Mouse (Mus musculus): ENCODE measurements around the gene Fads2.

Fads2 gene

DNA sequence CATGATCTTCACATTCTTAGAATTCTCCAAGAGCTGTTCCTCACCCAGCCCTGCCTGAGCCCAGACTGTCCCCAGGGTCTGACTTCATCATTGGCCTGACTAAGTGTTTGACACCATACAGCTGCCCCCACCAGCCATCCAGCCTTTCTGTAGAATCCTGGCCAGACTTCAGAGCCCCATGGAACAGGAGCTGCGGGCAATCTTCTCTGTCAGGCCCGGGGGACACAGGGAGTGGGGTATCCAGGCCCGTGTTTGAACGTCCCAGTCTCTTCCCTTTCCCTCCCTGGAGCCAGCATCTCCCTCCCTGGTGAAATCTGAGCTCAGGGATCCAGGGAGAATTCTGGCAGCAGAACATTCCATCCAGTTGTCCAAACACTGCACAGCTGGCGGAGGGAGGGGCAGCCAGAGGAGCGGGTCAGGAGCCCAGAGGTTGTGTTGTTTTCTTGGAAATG lies 88.7 kb downstream of the Fads2 start:
- DNase-seq = no peak
